Mouse (Mus musculus): Measurements from ENCODE around the gene Trim27.
A peak's percentile ranks its signal among the peaks of the same experiment; 100 is the strongest.

Trim27 gene

DNA sequence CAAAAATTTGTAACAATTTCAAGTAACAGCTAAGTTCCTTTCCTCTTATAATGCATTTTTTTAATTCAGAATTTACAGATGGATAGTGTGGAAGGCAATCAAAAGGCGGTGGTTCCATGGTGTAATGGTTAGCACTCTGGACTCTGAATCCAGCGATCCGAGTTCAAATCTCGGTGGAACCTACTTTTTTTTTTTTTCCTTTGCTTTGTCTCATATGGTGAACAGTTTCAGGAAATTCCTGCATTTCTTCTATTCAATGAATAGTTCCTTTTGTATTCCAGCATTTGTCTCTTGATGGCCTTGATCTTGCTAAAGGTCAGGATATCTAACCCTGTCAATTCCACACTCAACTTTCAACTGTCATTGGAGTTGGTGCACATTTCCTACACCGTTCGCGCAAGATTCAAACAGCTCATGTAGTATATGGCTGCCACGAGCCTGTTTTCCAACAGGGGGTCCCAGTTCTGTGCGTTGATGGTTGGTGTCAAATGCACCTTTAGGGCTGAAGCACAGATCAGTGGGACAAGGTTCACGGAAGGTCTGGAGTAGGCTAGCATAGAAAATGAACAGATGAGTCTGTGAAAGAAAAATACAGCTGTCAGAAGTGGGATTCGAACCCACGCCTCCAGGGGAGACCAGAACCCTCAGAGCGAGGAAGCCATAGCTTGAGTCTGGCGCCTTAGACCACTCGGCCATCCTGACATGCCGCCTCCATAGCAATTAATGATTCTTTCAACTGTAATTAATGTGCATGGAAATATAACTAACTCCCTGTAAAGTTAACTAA, 6.8 kb upstream of the Trim27 start:
- no peak for DNase-seq (ENCODE audit: low read depth, low spot score)

DNA sequence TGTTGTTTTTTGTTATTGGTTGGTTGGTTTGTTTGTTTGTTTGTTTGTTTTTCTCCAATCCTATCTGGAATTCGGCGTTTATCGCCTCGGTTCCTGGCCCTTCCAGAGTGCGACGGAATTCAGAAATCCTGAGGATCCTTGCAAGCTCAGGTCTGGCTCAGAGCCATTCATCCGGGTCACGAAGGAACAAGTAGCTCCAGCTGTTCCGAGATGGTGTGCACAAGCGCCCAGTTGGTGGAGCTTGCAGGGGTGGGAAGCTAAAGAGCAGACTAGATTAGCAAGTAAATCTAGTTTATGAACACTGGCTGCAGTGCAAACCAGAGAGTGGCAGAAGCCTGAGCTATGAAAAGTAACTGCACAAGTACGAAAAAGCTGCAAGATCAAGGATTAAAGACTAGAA, 6.2 kb upstream of the Trim27 start:
- no peak for DNase-seq (ENCODE audit: low read depth, low spot score)

DNA sequence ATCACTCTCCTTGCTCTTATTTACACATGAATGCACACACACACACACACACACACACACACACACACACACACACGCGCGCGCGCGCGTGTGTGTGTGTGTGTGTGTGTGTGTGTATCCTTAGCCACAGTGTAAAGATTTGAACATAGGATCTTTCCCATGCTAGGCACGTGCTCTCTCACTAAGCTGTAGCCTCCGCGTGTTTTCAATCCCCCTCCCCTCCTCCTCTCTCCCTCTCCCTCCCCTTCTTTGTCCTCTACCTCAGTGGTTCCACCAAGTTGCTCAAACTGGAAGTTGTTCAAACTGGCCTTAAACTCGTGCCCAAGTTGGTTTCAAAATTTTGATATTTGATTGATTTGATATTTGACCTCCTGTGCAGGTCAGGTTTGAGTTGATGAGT, 2.5 kb upstream of the Trim27 start:
- no peak for DNase-seq (ENCODE audit: low read depth, low spot score)

DNA sequence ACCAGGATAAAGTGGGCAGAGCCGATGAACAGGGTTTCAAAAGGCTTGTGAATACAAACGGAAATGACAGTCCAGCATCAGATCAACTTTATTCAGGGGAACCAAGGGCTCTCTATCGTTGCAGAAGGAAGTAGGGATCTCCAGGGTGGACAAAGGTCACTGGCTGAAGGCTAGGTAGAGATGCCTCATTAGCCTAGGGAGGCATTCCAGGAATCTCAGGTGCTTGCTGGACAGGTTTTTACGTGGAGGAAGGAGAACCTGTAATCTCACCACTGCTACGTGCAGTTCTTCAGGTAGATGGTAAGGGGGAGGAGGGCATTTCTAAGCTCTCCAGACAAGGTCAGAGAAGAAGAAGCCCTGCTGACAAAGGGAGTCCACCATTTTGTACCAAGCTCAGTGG, 1.6 kb upstream of the Trim27 start:
- no peak for DNase-seq (ENCODE audit: low read depth, low spot score)

DNA sequence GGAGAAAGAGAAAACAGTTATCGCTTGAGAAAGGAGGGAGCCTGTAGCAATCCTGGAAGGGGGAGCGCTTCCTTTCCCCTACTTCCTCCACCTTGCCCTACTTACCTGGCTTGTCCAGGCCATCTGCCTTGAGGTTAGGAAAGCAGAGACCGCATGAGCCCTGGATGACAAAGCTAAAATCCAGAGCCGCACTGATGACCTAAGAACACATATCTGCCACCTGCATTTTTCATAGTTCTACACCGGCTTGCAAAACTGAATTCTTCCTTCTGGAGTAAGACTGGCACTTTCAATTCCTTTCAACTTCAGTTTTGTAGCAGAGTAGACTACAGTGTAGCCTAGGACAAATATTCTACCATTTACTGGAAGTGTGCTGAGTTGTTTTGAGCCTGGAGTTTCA, 881 bp upstream of the Trim27 start:
- no peak for DNase-seq (ENCODE audit: low read depth, low spot score)

DNA sequence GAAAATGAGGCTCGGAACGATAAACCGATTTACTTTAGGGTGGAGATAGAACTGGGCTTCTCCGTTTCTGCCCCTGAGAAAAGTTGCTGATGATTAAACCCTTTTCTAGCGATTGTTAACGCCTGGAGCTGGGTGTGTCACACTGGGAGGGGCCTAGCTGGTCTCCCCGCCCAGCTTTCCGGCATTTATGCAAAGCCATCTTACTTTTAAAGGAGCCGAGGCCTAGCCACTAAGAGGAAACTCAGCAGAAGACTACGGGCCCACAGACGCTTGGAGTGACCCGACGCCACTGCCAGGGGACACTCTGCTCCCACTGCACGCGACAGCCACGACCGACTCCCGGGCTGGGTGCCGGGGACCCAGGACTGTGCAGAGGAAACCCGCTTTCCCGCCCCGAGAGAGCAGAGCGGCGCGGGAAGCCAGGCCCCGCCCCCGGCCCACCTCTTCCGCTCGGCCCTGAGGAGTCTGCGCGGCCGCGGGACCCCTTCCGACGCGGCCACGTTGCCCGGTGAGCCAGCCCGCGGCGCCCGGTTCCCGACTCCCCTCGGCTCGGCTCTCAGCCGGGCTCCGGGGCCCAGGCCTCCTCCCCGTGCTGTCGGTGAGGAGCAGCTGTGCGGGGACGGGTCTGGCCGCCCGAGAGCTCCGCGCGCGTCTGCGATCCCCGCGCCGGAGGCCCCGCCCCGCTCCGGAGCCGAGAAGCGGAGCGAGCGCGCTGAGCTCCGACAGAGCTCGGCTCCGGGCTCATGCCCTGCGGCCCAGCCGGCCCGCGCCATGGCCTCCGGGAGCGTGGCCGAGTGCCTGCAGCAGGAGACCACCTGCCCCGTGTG, 692 bp downstream of the Trim27 start:
- DNase-seq (ENCODE audit: low read depth, low spot score) = peak; percentile 91

DNA sequence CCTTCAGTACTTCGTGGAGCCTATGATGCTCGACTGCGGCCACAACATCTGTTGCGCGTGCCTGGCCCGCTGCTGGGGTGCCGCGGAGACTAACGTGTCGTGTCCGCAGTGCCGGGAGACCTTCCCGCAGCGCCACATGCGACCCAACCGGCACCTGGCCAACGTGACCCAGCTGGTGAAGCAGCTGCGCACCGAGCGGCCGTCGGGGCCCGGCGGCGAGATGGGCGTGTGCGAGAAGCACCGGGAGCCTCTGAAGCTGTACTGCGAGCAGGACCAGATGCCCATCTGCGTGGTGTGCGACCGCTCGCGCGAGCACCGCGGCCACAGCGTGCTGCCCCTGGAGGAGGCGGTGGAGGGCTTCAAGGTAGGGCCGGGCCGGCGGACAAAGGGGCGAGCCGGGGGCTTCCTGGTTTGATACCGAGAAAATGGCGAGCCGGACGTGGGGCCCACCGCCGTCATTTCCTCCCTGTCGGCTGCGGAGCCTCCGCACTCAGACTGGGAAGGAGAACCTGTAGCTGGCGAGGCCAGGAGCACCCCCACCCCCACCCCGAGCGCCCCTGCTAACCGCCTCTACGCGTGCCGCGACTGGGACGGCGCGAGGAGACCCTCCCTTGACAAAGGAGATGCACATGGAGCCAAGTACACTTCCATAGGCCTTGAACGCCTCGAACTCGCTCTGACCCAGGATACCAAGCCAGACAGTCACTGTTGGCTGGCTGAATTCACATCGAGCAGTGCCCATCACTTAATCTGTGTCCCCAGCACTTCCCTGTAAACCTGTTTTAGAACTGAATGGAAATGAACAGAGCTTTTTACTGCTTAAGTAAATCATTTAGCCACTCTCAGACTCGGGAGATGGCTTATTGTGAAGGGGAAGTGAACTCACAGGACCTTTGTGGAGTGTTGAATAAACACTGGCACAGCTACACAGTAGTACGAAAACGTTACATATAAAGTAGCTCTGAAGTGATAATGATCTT, 1.6 kb downstream of the Trim27 start:
- no peak for DNase-seq (ENCODE audit: low read depth, low spot score)

DNA sequence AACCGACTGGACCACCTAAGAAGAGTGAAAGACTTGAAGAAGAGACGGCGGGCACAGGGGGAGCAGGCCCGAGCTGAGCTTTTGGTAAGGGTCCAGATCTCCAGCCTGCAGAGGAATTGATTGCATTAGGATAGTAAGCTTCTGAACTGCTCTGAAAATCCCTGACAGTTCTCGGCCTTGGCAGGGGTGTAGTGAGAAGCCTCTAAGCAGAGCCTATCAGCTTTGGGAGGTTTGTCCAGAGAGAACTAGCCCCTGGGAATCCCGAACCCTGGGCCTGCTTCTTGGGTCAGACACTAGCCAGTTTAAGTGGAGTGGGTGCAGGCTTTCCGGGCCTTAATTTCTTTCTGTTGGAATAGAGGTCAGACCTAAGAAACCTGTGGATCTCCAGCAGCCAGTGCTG, 2.8 kb downstream of the Trim27 start:
- DNase-seq (ENCODE audit: low read depth, low spot score) = no peak

DNA sequence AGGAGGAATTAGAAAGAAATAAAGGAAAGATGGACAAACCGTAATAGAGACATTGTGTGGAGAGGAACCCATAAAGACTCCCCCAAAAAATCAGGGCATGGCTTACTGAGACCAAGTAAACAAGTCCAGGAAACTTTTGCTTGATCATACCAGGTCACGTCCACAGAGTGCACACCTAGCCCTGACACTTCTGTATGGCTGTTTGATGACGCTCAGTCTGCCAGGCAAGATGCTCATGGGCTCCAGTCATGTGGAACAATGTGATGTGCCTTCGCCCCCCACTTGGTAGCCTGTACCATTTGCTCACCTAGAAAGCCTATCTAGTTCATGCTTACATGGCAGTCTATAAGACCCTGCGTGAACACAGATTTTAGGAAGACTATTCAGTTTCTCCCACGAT, 3.8 kb downstream of the Trim27 start:
- DNase-seq (ENCODE audit: low read depth, low spot score) = no peak

DNA sequence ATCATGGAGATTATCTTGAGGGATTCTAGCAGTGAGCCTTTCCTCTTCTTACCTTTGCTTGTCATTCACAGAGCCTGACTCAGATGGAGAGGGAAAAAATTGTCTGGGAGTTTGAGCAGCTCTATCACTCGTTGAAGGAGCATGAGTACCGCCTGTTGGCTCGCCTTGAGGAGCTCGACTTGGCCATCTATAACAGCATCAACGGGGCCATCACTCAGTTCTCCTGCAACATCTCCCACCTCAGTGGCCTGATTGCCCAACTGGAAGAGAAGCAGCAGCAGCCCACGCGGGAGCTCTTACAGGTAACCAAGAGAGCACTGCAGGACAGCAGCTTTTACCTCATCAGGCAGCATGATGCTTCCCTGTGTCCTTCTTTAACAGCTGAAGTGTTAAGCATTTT, 4.4 kb downstream of the Trim27 start:
- DNase-seq (ENCODE audit: low read depth, low spot score) = no peak

DNA sequence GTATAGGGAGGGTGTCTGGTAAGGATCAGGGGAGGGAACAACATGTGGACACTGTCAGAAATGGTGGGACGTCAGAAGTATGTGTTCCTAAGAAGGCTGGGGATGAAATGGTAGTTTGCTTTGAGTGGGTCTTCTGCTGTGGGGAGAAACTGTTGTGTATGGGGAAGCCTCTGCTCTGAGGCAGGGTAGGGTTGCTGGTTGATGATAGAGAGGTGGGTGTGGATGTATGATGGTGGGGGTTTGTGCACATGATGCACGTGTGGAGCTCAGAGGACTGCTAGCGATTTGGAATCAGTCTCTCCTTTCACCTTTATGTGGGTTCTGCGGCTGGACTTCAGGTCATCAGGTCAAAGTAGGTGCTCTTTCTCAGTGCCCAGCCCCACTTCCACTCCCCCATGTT, 6.3 kb downstream of the Trim27 start:
- no peak for DNase-seq (ENCODE audit: low read depth, low spot score)

DNA sequence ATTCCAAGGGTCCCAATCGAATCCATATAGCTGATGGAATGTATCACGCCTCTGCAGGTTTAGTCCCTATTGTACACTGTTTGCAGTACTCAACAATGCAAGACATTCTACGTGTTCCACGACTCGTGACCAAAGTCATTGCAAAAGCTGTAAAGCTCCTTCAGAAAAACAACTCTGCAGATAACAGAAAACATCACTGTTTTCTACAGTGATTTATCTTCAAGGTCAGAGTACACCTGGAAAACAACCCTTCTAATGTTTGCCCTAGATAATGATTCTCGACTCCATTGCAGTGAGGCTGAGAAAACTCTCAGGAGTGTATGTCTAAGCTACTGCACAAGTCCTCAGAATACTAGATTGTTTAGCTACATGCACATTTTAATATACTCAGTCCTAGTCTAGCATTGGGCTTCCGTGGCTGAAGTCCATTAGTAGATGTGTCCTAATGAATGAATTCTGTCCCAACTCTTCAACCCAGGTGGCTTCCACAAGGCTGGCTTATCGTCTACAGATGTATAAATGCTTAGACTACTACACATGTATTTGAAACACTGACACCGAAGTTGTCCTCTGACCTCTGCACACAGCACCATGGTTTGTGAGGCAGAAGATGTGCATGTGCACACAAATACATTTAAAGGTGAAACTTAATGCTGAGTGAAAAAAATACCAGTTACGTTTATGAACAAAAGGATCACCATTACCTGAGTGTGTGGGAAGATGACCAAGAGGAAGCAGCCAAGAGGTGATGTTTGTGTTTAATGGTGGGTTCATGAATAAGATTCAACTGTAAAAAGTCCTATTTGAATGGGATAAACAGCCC, 16.4 kb downstream of the Trim27 start:
- DNase-seq (ENCODE audit: low read depth, low spot score) = no peak

DNA sequence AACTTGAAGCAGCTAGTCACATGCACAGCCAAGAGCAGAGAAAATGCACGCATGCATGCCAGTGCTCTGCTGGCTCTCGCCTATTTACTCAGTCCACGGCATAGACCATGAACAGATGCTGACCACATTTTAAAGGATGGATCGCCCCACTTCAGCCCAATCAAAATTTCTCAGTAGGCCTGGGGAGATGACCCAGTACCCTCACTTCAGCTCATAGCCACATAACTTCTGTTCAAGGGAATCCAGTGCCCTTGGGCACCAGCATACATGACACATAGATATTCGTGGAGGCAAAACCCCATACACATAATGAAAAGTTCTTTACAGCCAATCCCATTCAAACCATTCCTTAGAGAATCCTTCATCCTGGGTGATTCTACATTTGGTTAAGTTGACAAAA, 18.5 kb downstream of the Trim27 start:
- no peak for DNase-seq (ENCODE audit: low read depth, low spot score)

DNA sequence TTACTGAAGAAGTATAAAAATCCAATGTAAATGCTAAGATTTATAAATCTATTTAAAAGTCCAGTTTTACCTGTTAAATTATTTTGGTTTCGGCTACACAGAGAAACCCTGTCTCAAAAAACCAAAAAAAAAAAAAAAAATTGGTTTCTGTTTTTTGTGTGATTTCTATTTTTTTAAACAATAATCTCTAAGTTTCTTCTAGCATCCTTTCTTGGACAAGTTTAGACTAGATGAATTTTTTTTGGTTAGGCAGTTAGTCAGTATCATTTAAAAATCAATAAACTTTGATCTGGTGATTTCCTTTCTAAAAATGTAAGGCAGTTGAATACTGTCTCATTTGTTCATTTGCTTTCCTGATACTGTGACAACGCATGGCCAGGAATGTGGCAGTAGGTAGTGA, 19.1 kb downstream of the Trim27 start:
- DNase-seq (ENCODE audit: low read depth, low spot score) = no peak

DNA sequence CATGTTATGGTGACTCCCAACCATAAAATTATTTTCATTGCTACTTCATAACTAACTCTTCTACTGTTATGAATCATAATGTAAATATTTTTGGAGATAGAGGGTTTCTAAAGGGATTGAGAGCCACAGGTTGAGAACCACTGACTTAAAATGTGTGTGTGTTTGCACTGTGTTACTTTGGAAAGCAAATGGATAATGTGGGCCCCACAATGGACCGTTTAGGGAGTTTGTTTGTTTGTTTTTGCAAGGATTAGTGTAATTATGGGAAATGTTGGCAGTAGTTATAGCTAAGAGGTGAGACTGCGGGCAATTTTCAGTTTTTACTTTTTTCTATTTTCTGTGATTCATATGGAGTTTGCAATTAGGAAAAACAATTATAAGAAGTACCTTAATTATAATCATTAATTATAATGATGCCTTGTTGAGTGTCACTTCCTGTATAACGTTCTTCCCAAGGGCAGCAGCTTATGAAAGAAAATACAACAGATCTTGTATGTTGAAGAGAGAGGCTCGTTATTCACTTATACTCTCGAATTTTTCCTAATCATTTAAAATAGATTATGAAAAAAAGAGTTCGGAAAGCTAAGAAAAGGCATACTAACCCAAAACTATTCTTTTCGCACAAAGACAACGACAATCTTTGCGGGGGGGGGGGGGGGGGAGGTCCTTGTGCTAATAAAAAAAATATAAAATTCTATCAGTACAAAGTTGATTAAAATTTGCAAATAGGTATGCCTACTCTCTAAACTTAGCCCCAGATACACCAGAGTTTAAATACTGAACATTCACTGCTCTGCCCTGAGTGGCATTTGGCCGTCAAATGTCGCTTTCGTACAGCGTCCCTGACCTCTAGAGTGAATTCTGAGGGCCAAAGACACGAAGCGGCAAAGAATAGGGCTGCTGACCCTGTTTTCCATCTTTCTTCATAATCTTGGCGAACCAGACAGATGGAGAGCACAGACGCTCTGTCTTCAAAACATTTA, 20.1 kb downstream of the Trim27 start:
- no peak for DNase-seq (ENCODE audit: low read depth, low spot score)

DNA sequence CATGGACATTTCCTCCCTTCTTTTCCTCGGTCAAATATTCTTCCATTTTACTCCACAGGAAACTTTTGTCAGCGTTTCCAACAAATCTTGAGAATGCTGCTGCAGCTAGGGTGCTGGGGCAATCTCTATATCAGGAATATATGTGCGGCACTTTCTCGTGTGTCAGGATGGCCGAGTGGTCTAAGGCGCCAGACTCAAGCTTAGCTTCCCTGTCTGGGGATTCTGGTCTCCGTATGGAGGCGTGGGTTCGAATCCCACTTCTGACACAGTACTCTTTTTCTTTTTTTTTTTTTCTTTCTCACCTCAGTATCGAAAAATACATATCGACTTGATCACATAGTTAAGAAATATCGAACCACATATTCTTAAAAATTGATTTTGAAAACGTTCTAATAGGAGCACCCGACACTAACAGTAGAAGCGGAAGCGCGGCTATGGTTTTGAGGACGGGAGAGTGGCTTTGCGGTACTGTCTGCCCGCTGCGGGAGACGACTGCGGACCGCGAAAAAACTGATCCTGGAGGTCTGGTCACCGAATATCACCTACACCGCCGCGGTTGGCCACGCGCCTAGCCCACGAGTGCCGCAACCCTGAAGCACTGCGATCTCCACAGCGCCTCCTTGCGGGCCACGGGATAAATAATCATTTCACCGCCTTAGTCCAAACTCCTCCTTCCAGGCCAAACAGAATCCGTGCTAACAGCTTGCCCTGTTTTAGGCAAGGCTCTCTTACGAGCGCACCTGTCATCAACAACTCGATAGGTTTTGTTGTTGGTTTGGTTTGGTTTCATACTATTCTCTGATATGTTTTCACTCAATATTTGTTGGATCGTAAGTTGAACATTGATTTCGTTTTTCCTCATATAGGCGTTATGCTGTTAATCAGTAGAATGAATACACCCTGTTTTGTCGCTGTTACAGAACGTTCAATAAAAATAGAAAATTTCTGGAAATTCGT, 21.1 kb downstream of the Trim27 start:
- peak; percentile 90 for DNase-seq (ENCODE audit: low read depth, low spot score)

DNA sequence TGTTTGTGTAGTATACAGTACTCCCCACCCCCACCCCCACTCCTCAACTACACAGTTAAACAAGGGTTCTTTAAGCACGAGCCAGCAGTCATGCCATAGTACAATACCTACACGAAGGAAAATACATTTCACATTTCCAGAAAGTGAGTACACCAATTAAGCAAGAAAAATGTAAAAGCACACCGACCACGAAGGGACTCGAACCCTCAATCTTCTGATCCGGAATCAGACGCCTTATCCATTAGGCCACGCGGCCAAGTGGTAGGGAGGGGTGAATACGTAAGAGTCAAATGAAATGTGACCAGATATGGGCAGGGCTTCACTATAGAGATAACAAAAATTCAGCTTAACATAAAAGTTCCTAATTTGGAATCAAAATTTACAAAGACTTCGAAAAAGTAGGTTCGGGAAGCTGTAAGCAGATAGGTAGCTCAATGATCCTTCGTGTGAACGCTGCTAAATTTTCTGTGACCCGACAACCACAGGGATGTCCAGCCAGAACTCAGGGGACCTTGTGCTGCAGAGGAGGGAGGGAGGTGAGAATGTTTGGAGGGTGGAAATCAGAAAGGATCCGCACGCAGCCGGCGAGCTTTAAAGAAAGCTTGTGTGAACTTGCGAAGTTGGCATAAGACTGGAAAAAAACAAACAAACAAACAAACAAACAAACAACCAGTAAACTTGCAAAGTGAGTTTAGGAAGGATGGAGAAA, 36.2 kb downstream of the Trim27 start:
- DNase-seq (ENCODE audit: low read depth, low spot score) = peak; percentile 55

DNA sequence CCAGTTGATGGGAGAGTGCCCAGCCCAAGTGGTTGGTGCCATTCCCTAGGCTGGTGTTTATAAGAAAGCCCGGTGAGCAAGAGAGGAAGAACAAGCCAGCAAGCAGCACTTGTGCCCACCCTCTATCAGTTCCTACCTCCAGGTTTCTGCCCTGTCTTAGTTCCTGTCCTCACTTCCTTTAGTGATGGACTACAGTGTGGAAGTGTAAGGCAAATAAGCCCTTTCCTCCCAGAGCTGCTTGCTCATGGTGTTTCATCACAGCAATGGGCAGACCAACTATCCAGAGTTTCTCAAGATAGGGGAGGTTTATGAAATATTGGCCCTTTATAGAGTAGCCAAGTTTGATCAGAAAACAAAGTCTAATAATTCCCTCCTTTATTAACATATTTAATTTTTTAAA, 37.5 kb downstream of the Trim27 start:
- no peak for DNase-seq (ENCODE audit: low read depth, low spot score)

All from telencephalon, adult 2 months (tissue).